Mouse (Mus musculus) stomach, postnatal 0 days (tissue): ENCODE data around the gene Olfr291.

Experiments
- CTCF ChIP-seq: IDR thresholded peaks from 2 replicates; pipeline ENCODE4 v1.5.1; 2016; ENCODE audit warnings: antibody characterized with exemption, low read depth, mild to moderate bottlenecking, moderate library complexity
- EP300 ChIP-seq: optimal IDR thresholded peaks from 2 replicates; pipeline ENCODE3; 2016; ENCODE audit warnings: antibody characterized with exemption

DNA sequence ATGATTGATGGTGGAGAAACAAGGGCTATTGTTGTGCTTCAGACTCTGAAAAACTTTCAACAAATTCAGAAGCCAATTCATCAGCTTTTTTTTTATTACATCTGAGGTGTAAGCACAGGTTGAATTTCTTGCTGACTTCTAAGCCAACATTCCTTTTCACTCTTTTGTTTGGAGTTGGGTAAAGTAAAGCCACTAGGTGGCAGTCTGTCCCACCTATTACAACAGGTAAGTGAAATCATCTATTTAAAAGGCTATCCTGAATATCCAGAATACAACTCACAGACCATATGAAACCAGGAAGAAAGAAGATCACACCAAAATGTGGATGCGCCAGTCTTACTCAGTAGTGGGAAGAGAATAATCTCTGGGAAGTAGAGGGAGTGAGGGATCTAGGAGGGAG is 31.2 kb downstream of the Olfr291 start:
- TF ChIP-seq CTCF (peak; percentile 55), EP300 (no peak)
